Mouse (Mus musculus): ENCODE measurements around the gene Spaca6. TPM values are rescaled to one million over a fixed set of nuclear protein-coding genes. Genes with fewer than 3 reads are reported as not detected.
A peak's percentile ranks its signal among the peaks of the same experiment; 100 is the strongest.

The Spaca6 gene
- total RNA-seq, 2 experiments from 2014 or later = 107 to 114 TPM

- Histone ChIP-seq H3K27ac (no peak overlapping the region), H3K4me3 (no peak overlapping the region)
- intact Hi-C loops (cut with DNase I) = loop anchor here (5.0 kb wide), 1 partner anchor 48 kb away; no protein-coding TSS in a partner anchor
- DNase-seq (ENCODE audit: extremely low spot score in 1 of 2, low spot score in 2 of 2) = no peak
- no peak for TF ChIP-seq CTCF (IDR thresholded peaks at IDR 0.05)
These were observed 22.0 kb downstream of the Spaca6 start for GRCm38 (mm10) chr17:17848988-17849387.

DNA sequence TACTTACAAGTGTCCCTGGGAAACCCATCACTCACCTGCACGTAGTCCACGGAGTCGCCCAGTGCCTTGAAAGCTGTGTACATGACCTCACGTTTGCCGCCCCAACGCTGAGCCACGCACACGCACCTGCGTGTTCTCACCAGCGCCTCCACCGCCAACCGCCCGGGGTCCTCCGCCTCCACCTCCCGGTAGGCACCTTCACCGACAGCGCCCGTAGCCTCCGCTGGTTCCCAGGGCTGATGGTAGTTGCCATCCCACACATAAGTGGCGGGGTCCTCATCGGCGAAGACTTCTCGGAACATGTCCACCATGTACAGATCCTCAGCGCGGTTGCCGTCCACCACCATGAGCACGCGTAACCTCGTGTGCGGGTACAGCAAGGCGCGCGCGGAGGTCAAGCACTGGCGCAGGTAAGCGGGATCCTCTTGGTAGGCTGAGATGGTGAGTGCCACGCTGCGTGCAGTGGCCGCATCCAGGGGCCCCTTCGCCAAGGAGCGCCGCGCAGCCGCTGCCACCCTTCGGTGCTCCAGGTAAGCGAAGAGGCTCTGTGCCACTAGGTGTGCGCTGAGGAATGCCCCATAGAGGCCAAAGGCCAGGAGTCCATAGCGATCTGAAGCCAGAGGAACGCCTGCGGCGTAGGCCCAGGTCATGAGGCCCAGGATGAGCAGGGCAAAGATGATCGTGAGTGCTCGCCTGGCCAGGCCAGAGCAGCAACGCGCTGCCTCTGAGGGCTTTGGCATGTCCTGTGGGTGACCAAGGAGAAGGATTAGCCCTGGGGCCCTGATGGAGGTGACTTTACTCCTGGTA, 23.2 kb downstream of the Spaca6 start:
- no peak for TF ChIP-seq CTCF (IDR thresholded peaks at IDR 0.05)
- H3K27ac ChIP-seq = no peak overlapping the region
- H3K4me3 ChIP-seq = peak overlapping the region; percentile 41
- DNase-seq (ENCODE audit: extremely low spot score in 1 of 2, low spot score in 2 of 2) = peak in 1 of 2 experiments; percentile 40
- intact Hi-C loops (cut with DNase I) = loop anchor here (5.0 kb wide), 1 partner anchor 47 kb away; no protein-coding TSS in a partner anchor

- H3K27ac ChIP-seq = no peak within 1 kb of the TSS
- no peak for TF ChIP-seq CTCF (IDR thresholded peaks at IDR 0.05)
- no peak for DNase-seq (ENCODE audit: extremely low spot score in 1 of 2, low spot score in 2 of 2)
- no peak within 1 kb of the TSS for H3K4me3 ChIP-seq
- intact Hi-C loops (cut with DNase I) = no loop called here
These were observed 28.3 kb downstream of the Spaca6 start, which contains the start of gene Has1 for GRCm38 (mm10) chr17:17855064-17855838. Gene Has1, minus strand, starts transcription at chr17:17855205.

DNA sequence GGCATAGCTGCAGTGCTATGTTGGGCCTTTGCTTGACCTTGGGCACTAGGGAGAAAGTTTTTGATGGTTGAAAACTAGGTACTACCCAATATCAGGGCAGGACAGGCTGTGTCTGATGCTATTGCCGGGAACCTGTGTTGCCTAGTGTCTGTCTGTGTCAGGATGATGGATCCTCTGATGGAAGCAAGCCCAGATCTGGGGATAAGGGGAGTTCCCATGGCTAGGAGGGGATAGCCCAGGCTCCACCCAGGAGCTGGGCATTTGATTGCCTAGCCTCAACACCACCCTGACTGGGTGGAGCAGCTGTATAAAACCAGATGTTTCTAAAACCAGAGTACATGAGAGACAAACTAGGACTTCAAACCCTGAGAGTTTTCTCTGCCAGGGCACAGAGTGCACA, 29.7 kb downstream of the Spaca6 start:
- intact Hi-C loops (cut with DNase I) = no loop called here
- DNase-seq (ENCODE audit: extremely low spot score in 1 of 2, low spot score in 2 of 2) = no peak
- Histone ChIP-seq H3K27ac (no peak overlapping the region), H3K4me3 (no peak overlapping the region)
- no peak for TF ChIP-seq CTCF (IDR thresholded peaks at IDR 0.05)

DNA sequence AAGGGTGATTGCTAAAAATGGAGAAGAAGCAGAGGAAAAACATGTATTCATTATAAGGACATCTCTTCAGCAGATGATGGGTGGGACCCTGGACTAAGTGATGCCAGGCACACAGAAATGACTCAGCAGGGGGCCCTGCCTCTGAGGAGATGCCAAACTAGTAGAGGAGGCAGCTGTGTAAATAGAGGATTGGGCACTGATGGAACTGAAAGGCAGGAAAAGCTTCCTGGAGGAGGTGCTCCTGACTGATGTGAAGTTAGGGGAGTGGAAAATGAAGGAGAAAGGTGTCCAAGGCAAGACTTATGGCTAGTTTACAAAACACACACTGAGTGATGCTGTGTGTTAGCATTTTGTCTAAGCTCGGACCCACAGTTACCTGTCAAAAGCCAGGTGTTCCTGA, 30.5 kb downstream of the Spaca6 start:
- TF ChIP-seq CTCF (IDR thresholded peaks at IDR 0.05) = no peak
- intact Hi-C loops (cut with DNase I) = no loop called here
- H3K27ac ChIP-seq = no peak overlapping the region
- no peak for DNase-seq (ENCODE audit: extremely low spot score in 1 of 2, low spot score in 2 of 2)
- H3K4me3 ChIP-seq = no peak overlapping the region

DNA sequence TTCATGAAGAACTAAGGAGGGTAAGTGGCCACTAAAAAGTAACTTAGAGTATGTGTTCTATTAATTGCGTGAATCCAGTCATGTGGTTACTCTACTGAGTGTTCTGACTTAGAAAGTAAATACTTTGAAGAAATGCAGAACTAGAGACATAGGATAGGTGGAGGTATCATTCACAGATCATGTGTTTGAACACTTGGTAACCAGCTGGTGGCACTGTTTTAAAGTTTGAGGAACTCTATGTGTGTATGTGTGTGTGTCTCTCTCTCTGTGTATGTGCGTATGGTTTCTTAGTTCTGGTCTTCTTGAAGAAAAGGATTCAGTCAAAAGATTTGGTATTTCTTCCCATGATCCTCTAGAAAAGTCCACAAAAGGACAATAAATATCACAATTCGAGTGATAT, 33.2 kb downstream of the Spaca6 start:
- intact Hi-C loops (cut with DNase I) = no loop called here
- Histone ChIP-seq H3K4me3 (no peak overlapping the region), H3K27ac (no peak overlapping the region)
- TF ChIP-seq CTCF (IDR thresholded peaks at IDR 0.05) = peak; percentile 11; the same call in 1 of the 2 replicates
- DNase-seq (ENCODE audit: extremely low spot score in 1 of 2, low spot score in 2 of 2) = no peak

- no peak for TF ChIP-seq CTCF (IDR thresholded peaks at IDR 0.05)
- no peak for DNase-seq (ENCODE audit: extremely low spot score in 1 of 2, low spot score in 2 of 2)
- H3K4me3 ChIP-seq = no peak overlapping the region
- no peak overlapping the region for H3K27ac ChIP-seq
- intact Hi-C loops (cut with DNase I) = no loop called here
These were observed 35.4 kb downstream of the Spaca6 start for GRCm38 (mm10) chr17:17862360-17862759.

DNA sequence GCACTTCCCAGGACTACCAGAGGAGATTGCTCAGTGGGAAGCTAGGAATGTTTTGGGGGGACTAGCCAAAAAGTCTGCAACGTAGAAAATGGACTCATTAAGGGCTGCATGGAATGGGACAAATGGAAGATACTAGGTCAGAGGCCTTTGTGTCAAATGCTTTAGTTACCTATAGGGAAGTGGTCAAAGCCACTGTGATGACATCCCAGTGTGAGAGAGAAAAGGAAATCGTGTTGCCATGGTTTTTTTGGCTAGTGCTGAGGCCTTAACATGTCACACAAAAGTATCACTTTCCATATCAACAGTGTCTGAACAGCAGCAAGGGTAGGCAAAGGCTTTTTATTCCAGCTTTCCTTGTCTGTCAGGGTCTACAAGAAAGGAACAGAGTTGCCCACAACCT, 38.2 kb downstream of the Spaca6 start:
- no peak overlapping the region for H3K4me3 ChIP-seq
- TF ChIP-seq CTCF (IDR thresholded peaks at IDR 0.05) = no peak
- intact Hi-C loops (cut with DNase I) = no loop called here
- H3K27ac ChIP-seq = no peak overlapping the region
- no peak for DNase-seq (ENCODE audit: extremely low spot score in 1 of 2, low spot score in 2 of 2)

DNA sequence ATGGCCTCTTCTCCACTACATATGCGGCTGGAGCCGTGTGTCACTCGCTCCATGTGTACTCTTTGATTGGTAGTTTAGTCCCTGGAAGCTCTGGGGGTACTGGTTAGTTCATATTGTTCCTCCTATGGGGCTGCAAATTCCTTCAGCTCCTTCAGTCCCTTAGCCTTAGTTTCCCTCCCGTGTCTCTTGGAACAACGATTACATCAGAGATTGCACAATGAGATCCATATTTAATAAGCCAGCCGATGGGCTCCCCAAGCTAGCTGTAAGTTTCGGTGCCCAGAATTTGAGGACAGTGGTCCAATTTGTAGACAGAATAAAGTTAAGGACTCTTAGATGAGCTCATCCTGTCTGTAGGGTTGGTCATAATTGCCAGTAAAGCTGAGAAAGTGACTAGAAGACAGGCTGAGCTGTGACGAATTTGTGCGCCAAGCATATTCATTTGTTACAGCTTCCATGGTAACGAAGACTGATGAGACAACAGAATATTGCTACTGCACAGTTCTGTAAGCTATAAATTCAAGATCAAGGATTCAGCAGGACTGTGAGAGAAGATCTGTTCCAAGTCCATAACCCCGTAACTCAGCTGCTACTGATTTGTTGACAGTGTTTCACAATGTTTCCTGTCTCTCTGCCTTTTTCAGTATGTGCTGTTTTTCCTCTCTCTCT, 40.0 kb downstream of the Spaca6 start:
- no peak for DNase-seq (ENCODE audit: extremely low spot score in 1 of 2, low spot score in 2 of 2)

DNA sequence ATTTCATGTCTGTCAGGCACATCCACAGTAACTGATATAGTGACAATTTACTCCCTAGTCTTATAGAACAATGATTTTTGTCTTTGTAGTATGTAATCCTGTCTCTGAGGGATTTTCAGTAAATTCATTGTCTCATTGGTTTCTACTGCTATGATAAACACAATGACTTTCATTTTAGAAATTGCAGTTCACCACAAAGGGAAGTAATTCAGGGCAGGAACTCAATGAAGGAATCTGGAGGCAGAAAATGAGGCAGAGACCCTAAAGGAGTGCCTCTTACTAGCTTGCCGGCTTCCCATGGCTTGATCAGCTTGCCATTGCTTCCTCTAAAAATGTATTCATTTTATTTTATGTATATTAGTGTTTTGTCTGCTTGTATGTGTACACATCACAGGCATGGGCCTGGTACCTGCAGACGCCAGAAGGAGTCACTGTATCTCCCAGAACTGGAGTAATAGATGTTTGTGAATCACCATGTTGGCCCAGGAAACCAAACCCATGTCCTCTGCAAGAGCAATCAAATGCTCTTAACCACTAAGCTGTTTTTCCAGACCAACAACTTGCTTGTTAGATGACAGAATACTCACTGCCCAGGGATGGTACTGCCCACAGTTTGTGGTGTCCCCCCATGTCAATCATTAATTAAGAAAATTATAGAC, 44.1 kb downstream of the Spaca6 start:
- no peak for DNase-seq (ENCODE audit: extremely low spot score in 1 of 2, low spot score in 2 of 2)
- intact Hi-C loops (cut with DNase I) = no loop called here
- H3K4me3 ChIP-seq = no peak overlapping the region
- H3K27ac ChIP-seq = no peak overlapping the region
- no peak for TF ChIP-seq CTCF (IDR thresholded peaks at IDR 0.05)

More for the DNA sequence above, 40.0 kb downstream of the Spaca6 start:
- no peak overlapping the region for H3K27ac ChIP-seq
- TF ChIP-seq CTCF (IDR thresholded peaks at IDR 0.05) = no peak
- no peak overlapping the region for H3K4me3 ChIP-seq
- intact Hi-C loops (cut with DNase I) = no loop called here

GRCm38 (mm10) chr17:17871697-17872096, 44.7 kb downstream of the Spaca6 start:
- Histone ChIP-seq H3K27ac (no peak overlapping the region), H3K4me3 (no peak overlapping the region)
- no peak for DNase-seq (ENCODE audit: extremely low spot score in 1 of 2, low spot score in 2 of 2)
- intact Hi-C loops (cut with DNase I) = no loop called here
- no peak for TF ChIP-seq CTCF (IDR thresholded peaks at IDR 0.05)
